Mouse (Mus musculus): Measurements from ENCODE around the gene Mindy1.

GRCm38 (mm10) chr3:95263089-95263739, 17.9 kb upstream of the Mindy1 start:
- no peak for TF ChIP-seq MAX (IDR thresholded peaks at IDR 0.05; ENCODE audit: low read depth)
- no peak for TF ChIP-seq TCF12 (IDR thresholded peaks at IDR 0.05; ENCODE audit: insufficient read depth, poor library complexity, severe bottlenecking)
- no peak for TF ChIP-seq POLR2A (IDR thresholded peaks at IDR 0.05; ENCODE audit: insufficient read length, low read depth)
